Mouse (Mus musculus): Measurements from ENCODE around the gene Tmprss6.

- TF ChIP-seq CTCF (IDR thresholded peaks at IDR 0.05; ENCODE audit: insufficient read depth, low read depth, low read length): no peak
- no peak for TF ChIP-seq POLR2A (IDR thresholded peaks at IDR 0.05; ENCODE audit: insufficient read depth, low read depth, low read length)
Observed at GRCm38 (mm10) chr15:78462981-78463380, 5.5 kb downstream of the Tmprss6 start.

Data from olfactory bulb, adult 2 months (tissue).